11 mouse cellular contexts compared by ENCODE assay signal in genomic region chr2:172739041-172739491, GRCm38 (mm10).
DNase-seq lines count a peak whose midpoint lies in the region; ATAC-seq and TF ChIP-seq lines count a peak whose summit lies in the region.
"Had no signal": no experiment of that assay in that cellular context is flagged by ENCODE, and none has a peak within 500 bp of the region (broad histone marks: within the 10 kb centered on the region; RNA-seq: fewer than 3 reads in every experiment).

No protein-coding gene starts in this region.

- no peaks in the 10 kb centered on the region for H3K9me3 ChIP-seq in heart, embryonic 12.5 days (replicated peaks)
- no peaks in the 10 kb centered on the region for H3K9me3 ChIP-seq in midbrain, embryonic 13.5 days
- no peaks in the 10 kb centered on the region for H3K9me3 ChIP-seq in midbrain, embryonic 14.5 days (ENCODE audit: control insufficient read depth, low read length)
- no peaks in the 10 kb centered on the region for H3K9me3 ChIP-seq in limb, embryonic 14.5 days (ENCODE audit: control insufficient read depth, low read length)

- H3K27me3 ChIP-seq in heart, embryonic 12.5 days (replicated peaks), result peaks cover 72% of the 10 kb centered on the region
- H3K27me3 ChIP-seq in midbrain, embryonic 13.5 days, result peaks cover 92% of the 10 kb centered on the region
- H3K27me3 ChIP-seq in midbrain, embryonic 14.5 days (ENCODE audit: control insufficient read depth, insufficient read depth, low read length), result peaks cover 74% of the 10 kb centered on the region
- peaks cover 8% of the 10 kb centered on the region; the same call in 1 of the 2 replicates for H3K27me3 ChIP-seq in limb, embryonic 14.5 days (ENCODE audit: control insufficient read depth, insufficient read depth, low read length)

- peaks cover 5% of the 10 kb centered on the region for H3K4me1 ChIP-seq in heart, embryonic 12.5 days (replicated peaks)
- peaks cover 5% of the 10 kb centered on the region; the same call in 1 of the 2 replicates for H3K4me1 ChIP-seq in midbrain, embryonic 13.5 days (replicated peaks)
- H3K4me1 ChIP-seq in midbrain, embryonic 14.5 days (ENCODE audit: control insufficient read depth, insufficient read depth, low read length), result no peaks in the 10 kb centered on the region
- peaks cover 8% of the 10 kb centered on the region; the same call in 1 of the 2 replicates for H3K4me1 ChIP-seq in limb, embryonic 14.5 days (ENCODE audit: control insufficient read depth, insufficient read depth, low read length)

- no peak for DNase-seq in heart, adult 8-10 months (ENCODE audit: low spot score)
- no peak for DNase-seq in midbrain, embryonic 14.5 days
- no peak for DNase-seq in limb, embryonic 14.5 days (ENCODE audit: low spot score)
- no peak for DNase-seq in left cerebral cortex, adult 11 months (ENCODE audit: low spot score)
- DNase-seq in ovary, postnatal 14 days (ENCODE audit: low spot score), result no peak
- no peak for DNase-seq in layer of hippocampus, postnatal 10 days (ENCODE audit: low spot score in 2 of 2)
- DNase-seq: adrenal gland, postnatal 10 days; cerebellum, adult 9-11 months; gastrocnemius, postnatal 10 days had no signal

- no peak overlapping the region for H3K4me3 ChIP-seq in heart, embryonic 12.5 days
- no peak overlapping the region for H3K4me3 ChIP-seq in midbrain, embryonic 13.5 days (replicated peaks)
- no peak overlapping the region for H3K4me3 ChIP-seq in midbrain, embryonic 14.5 days (replicated peaks; ENCODE audit: low read depth, low read length)
- H3K4me3 ChIP-seq in limb, embryonic 14.5 days (replicated peaks; ENCODE audit: low read length), result no peak overlapping the region

- no peaks in the 10 kb centered on the region for H3K36me3 ChIP-seq in heart, embryonic 12.5 days
- H3K36me3 ChIP-seq in midbrain, embryonic 13.5 days, result no peaks in the 10 kb centered on the region
- H3K36me3 ChIP-seq in midbrain, embryonic 14.5 days (ENCODE audit: control insufficient read depth, insufficient read depth, low read length), result no peaks in the 10 kb centered on the region
- H3K36me3 ChIP-seq in limb, embryonic 14.5 days (ENCODE audit: control insufficient read depth, insufficient read depth, low read length), result no peaks in the 10 kb centered on the region

- ATAC-seq in heart, embryonic 12.5 days (ENCODE audit: insufficient number of reproducible peaks, low FRiP score), result no peak; the same call in 1 of the 2 replicates
- ATAC-seq in midbrain, embryonic 13.5 days, result peak; percentile 43; the same call in 1 of the 2 replicates
- ATAC-seq in midbrain, embryonic 14.5 days (ENCODE audit: low FRiP score, low TSS enrichment), result no peak
- no peak for ATAC-seq in limb, embryonic 14.5 days (ENCODE audit: low FRiP score, low read depth)

- WGBS in heart, embryonic 12.5 days, result 13% methylated on average over 11 of the region's 11 CpGs
- WGBS in midbrain, embryonic 13.5 days, result 2% methylated on average over 11 of the region's 11 CpGs
- WGBS in midbrain, embryonic 14.5 days, result 10% methylated on average over 11 of the region's 11 CpGs
- 5% methylated on average over 11 of the region's 11 CpGs for whole genome bisulfite sequencing in limb, embryonic 14.5 days

- H3K9ac ChIP-seq in heart, embryonic 12.5 days, result no peak overlapping the region
- H3K9ac ChIP-seq in midbrain, embryonic 13.5 days (replicated peaks), result no peak overlapping the region
- no peak overlapping the region for H3K9ac ChIP-seq in midbrain, embryonic 14.5 days (replicated peaks; ENCODE audit: low read length)
- H3K9ac ChIP-seq in limb, embryonic 14.5 days (ENCODE audit: low read depth, low read length, severe bottlenecking), result no peak overlapping the region

- no peak overlapping the region for H3K27ac ChIP-seq in heart, embryonic 12.5 days (ENCODE audit: poor library complexity, severe bottlenecking)
- no peak overlapping the region for H3K27ac ChIP-seq in midbrain, embryonic 13.5 days
- no peak overlapping the region for H3K27ac ChIP-seq in midbrain, embryonic 14.5 days (replicated peaks; ENCODE audit: low read depth, low read length)
- no peak overlapping the region for H3K27ac ChIP-seq in limb, embryonic 14.5 days (replicated peaks; ENCODE audit: low read depth, low read length)

- H3K4me2 ChIP-seq in heart, embryonic 12.5 days, result peak overlapping the region; percentile 8
- H3K4me2 ChIP-seq in midbrain, embryonic 13.5 days (replicated peaks), result no peak overlapping the region
- no peak overlapping the region for H3K4me2 ChIP-seq in midbrain, embryonic 14.5 days (ENCODE audit: low read length)
- H3K4me2 ChIP-seq in limb, embryonic 14.5 days (replicated peaks; ENCODE audit: low read depth, low read length, severe bottlenecking), result 0 out of 2 replicates have a peak overlapping the region, but pooled peaks have one; percentile 1

- TF ChIP-seq POLR2A in limb, embryonic 14.5 days (IDR thresholded peaks at IDR 0.05; ENCODE audit: borderline replicate concordance, extremely low read depth, insufficient read depth, insufficient read length), result no peak

Comparison
In these comparisons a context has a peak if more than half of its experiments do, and no peak if none do; other contexts are left out.
1. H3K4me2 ChIP-seq: peak in heart, embryonic 12.5 days (single experiment) and limb, embryonic 14.5 days (single experiment); none in midbrain, embryonic 13.5 days (single experiment) and midbrain, embryonic 14.5 days (single experiment).